Mouse (Mus musculus): ENCODE measurements around the gene Spink8. TPM values are rescaled to one million over a fixed set of nuclear protein-coding genes. Genes with fewer than 3 reads are reported as not detected.
A peak's percentile ranks its signal among the peaks of the same experiment; 100 is the strongest.
"Not testable (repeated sequence)": the region's sequence is repeated elsewhere in the genome, so short reads cannot be mapped to it uniquely, and the experiment has no call there.

The Spink8 gene
- total RNA-seq (2021), result 1 to 10 TPM in 1 of 2 experiments, not detected in 1; 2.1 TPM

DNA sequence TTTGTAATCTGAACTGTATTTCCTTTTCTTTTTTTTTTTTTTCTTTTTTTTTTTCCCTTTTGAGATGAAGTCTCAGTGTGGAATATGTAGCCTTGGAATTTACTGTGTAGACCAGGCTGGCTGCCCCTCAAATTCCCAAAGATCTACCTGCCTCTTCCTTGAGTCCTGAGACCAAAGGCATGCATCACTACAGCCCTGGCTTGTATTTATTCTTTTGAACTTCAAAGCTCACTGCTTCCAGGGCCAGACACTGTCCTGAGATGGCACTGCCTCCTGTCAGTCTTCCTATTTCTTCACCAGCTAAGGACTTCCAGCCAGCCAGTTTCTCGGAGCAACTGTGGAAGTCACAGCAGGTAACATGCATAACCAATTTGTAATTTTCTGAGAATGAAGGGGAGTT is at the start of gene Spink8:
TSS of gene Spink8 (plus strand) at position 301 of the 400 bp plus-strand sequence.
- DNase-seq (ENCODE audit: extremely low spot score in 1 of 2, low spot score in 2 of 2), result no peak
- intact Hi-C loops (cut with DNase I), result no loop called here

DNA sequence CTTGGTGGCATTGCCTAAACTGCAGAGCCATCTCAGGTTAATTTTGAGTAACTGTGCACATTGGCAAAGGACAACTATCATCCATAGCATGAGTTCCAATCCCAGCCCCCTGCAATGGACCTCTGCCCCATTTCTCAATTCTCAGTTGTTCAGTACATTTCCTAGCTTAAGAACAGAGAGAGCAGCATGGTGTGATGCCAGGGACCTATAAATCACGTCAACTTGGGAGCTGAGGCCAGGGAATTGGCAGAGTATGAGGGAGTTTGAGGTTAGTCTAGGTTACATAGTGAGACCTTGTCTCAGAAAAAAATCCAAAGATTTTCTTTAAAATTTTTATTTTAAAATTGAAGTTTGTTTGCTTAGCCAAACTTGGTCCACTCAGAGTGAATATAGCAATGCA is 45.2 kb upstream of the Spink8 start:
- intact Hi-C loops (cut with DNase I); DNase-seq (ENCODE audit: extremely low spot score in 1 of 2, low spot score in 2 of 2): not testable (repeated sequence)

DNA sequence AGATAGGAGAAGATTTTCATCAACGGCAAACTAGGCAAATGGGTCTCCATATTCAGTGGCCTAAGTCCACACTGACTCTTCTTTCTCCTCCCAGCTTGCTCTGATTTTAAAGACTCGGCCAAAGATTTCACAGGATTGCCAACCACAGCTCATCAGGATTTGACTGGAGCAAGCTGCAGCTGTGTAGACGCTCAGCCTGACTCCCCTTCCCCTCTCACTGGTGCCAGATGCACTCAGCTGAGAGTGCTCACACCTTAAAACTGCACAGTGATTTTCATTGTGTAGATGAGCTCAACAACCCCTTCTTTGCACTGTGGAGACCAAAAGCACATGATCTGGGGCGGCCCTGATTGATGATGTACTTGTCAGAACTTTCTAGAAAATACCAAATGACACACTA is 21.5 kb upstream of the Spink8 start, which contains the start of gene Fbxw27:
TSS of gene Fbxw27 (minus strand) at position 101 of the 400 bp plus-strand sequence.
- intact Hi-C loops (cut with DNase I); DNase-seq (ENCODE audit: extremely low spot score in 1 of 2, low spot score in 2 of 2): not testable (repeated sequence)

DNA sequence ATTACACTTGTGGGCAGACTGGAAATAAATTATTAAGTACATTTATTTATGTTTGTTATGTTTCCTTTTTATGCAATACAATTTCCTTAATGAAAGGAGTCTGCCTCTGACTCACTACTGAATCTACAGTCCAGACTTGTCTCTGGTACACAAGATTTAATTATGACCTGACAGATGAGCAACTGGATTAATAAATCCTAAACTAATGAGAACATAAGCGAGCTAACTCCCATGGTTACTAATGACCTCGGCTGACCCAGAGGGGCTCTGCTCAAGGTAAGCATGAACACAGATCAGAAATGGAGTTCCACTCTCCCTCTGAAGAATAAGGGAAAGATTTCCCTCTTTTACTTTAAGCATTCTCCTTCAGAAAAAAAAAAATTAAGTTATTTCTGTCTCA is 16.9 kb upstream of the Spink8 start:
- DNase-seq (ENCODE audit: extremely low spot score in 1 of 2, low spot score in 2 of 2), result no peak
- intact Hi-C loops (cut with DNase I), result no loop called here

DNA sequence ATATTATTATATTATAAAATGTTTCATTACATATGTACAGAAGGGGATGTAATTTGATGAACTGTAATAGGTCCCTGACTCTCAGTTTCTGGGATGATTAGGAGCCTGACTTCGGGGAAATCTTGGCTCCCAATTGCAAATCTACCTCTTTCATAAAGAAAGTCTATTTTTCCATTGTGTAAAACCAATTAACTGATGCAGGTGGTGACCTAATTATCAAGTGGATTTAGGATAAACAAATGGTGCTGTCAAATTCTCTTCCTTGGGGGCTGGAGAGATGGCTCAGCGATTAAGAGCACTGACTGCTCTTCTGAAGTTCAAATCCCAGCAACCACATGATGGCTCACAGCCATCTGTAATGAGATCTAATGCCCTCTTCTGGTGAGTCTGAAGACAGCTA is 16.3 kb upstream of the Spink8 start:
- DNase-seq (ENCODE audit: extremely low spot score in 1 of 2, low spot score in 2 of 2), result no peak

DNA sequence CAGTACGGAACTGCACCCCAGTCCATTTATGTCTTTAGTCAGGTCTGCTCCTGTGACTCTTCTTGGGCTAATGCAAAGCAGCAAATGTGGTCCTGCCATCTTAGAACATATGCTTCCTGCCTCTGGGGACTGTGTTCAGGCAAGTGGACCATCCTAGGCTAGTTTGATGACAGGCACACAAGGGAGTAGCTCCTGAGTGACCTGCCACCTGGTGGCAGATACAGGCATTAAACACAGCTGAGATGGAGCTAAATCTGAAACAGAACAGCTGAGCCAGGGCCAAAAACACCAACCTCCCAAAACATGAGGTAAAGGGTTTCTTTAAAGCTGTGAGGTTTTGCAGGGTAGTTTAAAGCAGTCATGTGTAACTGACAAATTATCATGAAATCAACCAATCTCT is 14.0 kb upstream of the Spink8 start:
- intact Hi-C loops (cut with DNase I), result no loop called here
- DNase-seq (ENCODE audit: extremely low spot score in 1 of 2, low spot score in 2 of 2), result peak in 1 of 2 experiments; percentile 30

More for the DNA sequence above, 16.3 kb upstream of the Spink8 start:
- intact Hi-C loops (cut with DNase I), result no loop called here

DNA sequence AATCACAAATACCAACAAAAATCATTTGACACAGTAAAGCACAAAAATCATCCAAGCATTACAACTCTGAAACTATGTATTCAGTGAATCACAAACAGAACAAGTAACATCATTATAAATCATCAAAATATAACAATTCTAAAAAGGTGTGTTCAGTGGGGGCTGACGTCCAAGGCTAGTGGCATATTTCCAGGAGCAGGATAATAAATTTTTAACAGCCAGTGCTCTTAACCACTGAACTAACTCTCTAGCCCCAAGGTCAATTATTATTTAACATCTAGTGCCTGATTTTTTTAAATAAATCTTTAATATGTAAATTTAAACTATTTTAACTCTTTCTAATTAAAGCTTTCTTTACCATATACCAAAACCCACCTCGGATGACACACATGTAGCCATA is 6.5 kb upstream of the Spink8 start:
- intact Hi-C loops (cut with DNase I); DNase-seq (ENCODE audit: extremely low spot score in 1 of 2, low spot score in 2 of 2): not testable (repeated sequence)

DNA sequence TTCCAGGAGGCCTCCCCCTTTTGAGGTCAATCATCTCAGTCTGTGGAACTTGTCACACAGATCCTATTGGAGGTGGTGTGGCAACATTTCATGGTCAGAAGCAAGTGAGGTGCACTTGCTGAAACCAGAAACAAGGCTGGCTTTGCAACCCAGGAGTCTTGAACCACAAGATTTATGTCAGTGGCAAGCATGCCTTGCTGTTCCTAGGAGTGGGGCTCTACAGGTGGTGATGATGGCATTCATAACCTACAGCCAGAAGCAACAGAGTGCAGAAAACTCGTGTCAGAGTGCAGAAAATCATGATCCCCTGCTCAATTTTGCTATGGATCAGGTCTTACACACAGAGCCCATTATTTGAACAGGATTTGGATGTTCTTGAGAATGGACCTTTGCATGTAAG is 5.8 kb upstream of the Spink8 start:
- DNase-seq (ENCODE audit: extremely low spot score in 1 of 2, low spot score in 2 of 2), result no peak
- intact Hi-C loops (cut with DNase I), result no loop called here

DNA sequence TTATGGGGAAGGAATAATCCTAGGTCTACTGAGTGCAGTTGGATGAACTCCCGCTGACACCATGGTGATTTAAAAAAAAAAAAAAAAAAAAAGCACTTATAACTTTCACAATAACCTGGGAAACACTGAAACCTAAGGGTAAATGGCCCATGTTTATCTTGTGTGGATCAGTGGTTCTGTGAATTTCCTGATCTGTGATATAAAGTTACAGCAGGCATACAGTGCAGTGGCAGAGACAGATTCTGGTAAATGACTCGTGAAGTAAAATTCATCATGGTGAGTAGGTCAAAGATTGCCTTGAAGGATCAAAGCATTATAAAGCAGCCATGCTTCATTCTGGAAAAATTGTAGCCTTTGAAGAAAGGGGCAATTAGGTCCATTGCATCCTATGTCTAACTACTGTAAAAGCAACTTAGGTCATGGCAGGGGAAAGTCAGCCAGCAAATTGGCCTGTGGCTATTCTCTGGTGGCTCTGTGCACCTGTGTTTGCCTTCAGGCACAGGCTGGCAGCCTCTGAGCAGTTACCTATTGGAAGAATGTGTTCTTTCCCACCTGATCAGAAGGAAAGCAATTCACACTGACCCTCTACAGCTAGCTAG is 5.3 kb upstream of the Spink8 start:
- intact Hi-C loops (cut with DNase I), result no loop called here
- no peak for DNase-seq (ENCODE audit: extremely low spot score in 1 of 2, low spot score in 2 of 2)

DNA sequence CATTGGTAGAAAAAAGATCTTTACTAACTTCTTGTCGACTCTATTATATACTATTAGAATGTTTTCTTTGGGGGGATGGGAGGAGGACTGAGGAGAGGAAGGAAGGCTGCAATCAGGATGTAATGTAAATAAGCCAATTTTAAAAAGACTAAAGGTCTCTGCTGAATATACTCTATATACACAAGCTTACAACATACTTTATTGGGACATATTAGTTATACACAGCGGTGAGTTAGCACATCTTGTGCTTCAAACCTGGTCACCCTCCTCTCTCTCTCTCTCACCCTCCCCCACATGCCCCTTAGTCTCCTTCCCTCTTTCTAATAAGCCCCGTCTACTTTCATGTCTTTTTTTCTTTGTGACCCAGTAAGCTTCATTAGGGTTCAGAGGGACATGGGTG is 4.2 kb upstream of the Spink8 start:
- intact Hi-C loops (cut with DNase I), result no loop called here
- DNase-seq (ENCODE audit: extremely low spot score in 1 of 2, low spot score in 2 of 2), result no peak

DNA sequence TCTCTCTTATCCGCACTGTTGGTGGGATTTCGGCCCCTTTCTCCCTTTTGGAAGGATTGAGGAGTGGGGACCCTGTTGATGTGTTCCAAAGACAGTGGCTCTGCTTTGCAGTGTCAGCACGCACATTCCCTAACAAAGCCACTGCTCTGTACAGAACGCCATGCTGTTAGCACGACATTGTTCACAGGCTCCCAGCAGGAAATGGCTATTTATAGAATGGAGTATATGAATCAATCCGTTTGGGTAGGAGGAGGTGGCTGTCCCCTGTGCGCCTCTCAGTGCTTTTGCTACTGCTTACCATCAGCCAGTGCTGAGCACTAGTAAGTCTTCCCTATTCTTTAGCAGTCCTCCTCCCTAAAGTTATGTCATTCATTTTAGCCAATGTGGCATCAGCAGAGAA is 1.3 kb downstream of the Spink8 start:
- no peak for DNase-seq (ENCODE audit: extremely low spot score in 1 of 2, low spot score in 2 of 2)
- intact Hi-C loops (cut with DNase I), result no loop called here

DNA sequence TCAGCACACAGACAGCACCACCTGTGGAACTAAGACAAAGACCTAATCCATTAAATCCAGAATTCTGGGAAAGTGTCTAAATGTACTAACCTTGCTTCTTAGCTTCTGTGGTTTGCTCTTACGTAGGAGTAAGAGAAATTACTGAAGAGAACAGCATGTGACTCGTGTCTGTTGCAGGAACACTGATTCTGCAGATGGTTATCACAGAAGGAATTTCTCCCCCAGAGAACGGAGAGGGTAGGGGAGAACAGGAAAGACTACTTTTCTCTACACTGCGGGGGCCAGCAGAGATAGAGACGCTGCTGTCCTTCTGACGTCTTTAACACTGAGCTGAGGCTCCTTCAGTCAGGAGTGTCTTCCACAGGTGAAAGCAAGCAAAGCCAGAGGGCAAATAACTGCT is 4.3 kb downstream of the Spink8 start:
- intact Hi-C loops (cut with DNase I), result no loop called here
- DNase-seq (ENCODE audit: extremely low spot score in 1 of 2, low spot score in 2 of 2), result no peak

DNA sequence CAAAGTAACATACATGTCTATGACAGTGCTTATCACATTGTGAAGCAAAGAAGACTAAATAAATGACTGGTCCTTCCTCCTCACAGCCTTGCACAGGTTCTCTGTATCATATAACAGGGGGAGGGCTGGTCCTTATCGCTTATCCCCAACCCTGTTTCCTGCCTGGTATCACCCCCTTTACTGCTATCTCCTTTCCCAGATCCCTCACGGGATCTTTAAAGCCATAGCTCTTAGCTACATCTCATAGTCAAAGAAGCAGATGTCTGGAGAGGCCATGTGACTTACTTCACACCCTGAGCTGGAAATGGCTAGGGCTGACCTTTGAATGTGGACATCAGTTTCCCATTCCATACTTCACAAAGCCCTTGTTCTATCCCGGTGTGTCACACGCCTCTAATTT is 13.7 kb downstream of the Spink8 start:
- no peak for DNase-seq (ENCODE audit: extremely low spot score in 1 of 2, low spot score in 2 of 2)
- intact Hi-C loops (cut with DNase I), result no loop called here

DNA sequence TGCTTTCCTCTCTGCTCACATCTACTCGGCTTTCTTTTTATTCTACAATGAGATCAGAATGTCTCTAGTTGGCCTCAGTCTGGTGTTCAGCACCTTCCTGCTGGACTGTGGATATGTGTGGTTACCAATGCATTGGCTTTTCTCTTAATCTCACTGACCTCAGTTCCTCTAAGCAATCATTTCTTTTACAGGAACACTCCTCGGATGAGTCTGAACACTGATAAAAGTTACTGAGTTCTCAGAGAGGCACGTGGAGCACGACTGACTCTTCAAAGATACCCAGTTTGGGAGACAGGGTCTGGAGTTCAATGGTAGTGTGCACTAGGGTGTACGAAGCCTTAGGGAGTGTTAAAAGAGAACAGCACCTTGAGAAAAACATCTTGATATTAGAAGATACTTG is 14.1 kb downstream of the Spink8 start:
- DNase-seq (ENCODE audit: extremely low spot score in 1 of 2, low spot score in 2 of 2), result no peak
- intact Hi-C loops (cut with DNase I), result no loop called here

DNA sequence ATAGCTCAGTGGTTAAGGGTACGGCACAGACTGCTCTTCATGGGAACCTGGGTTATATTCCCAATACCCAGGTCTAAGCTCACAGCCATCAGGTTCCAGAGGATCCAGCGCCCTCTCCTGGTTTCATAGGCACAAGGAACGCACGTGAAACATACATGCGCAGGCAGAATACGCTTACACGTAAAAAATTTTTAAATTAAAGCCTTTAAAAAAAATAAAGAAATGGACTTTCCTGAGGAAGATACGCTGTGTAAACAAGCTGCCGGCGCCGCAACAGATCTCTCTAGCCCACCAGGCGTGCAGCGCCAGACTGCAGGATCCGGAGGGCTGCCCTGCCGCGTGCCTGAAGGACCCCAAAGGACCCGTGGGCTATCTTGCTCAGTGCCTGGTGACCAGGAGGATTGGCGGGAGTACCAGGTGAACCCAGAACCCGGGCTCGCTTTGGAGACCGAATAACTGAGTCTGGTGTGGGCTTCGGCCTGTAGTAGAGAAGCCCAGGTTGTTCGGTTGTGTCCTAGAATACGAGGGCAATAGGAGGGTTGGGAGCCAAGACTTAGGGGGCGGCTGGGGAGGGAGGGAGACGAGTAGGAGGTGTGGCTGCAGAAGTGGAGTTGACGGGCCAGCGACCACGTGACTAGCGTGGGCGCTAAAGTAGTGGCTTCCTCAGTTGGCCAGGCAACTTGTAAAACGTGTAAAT is 20.5 kb downstream of the Spink8 start, which contains the start of gene Nme6:
TSS of gene Nme6 (plus strand) at position 359 of the 697 bp plus-strand sequence.
- intact Hi-C loops (cut with DNase I), result loop anchor here (10.0 kb wide), 1 partner anchor 738 kb away; the partner anchor contains the start of gene Plxnb1
- peak; percentile 72 to 89 for DNase-seq (ENCODE audit: extremely low spot score in 1 of 2, low spot score in 2 of 2)

DNA sequence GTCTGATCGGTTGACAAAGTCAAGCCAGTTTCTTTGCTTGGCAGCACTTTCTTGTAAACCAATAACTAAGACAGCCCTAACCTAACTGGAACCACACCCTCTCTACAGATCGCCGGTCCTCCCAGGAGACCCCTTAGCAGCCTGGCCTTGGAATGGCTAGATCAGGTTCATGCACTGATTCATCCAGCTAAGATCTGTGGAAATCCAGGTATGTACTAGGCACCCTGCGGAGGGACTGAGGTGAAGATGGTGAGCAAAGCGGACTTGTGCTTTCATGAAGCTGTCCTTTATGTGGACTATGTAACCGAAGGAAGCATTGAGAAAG is 21.0 kb downstream of the Spink8 start:
- DNase-seq (ENCODE audit: extremely low spot score in 1 of 2, low spot score in 2 of 2), result no peak
- intact Hi-C loops (cut with DNase I), result loop anchor here (10.0 kb wide), 1 partner anchor 738 kb away; the partner anchor contains the start of gene Plxnb1

DNA sequence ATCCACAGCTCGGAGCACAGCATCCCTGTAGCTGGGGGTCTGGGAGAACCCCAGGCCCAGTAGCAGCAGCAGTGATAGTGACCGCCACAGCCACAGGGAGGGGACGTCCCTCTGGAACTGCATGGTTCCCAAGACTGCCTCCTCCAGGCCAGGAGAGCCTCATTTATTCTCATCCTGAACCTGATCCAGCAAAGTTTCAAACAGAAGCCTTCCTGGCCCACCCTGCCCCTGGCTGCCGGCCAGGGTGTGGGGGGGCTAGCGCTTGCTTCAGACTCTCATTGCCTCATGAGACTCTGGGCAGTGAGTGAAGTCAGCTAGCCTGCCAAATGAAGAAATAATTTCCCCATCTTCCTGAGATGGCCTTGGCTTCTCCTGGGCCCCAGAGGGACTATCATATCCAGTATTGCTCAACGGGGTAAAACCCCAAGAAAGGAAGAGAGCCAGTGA is 37.3 kb downstream of the Spink8 start, which contains the start of gene Camp:
TSS of gene Camp (minus strand) at position 306 of the 447 bp plus-strand sequence.
- DNase-seq (ENCODE audit: extremely low spot score in 1 of 2, low spot score in 2 of 2), result peak in 1 of 2 experiments; percentile 30
- intact Hi-C loops (cut with DNase I), result no loop called here

DNA sequence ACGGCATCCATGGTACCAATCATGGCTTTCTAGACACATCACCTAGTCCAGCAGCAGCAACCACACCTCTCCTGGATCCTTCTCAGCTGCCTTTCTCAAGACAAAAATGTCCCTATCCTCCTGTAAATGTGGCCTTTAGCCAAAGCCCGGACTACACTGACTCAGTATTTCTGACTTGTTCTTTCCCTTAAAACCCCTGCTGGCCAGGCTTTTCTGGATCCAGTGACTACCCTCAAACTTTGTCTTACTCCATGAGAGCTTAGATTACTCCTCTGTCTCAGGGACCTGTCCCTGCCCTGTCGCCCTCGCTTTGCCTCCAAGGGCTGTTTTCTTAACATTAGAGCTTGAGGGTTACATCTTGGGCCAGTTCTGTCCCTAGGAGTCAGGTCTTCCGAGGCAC is 38.0 kb downstream of the Spink8 start:
- intact Hi-C loops (cut with DNase I), result no loop called here
- no peak for DNase-seq (ENCODE audit: extremely low spot score in 1 of 2, low spot score in 2 of 2)

DNA sequence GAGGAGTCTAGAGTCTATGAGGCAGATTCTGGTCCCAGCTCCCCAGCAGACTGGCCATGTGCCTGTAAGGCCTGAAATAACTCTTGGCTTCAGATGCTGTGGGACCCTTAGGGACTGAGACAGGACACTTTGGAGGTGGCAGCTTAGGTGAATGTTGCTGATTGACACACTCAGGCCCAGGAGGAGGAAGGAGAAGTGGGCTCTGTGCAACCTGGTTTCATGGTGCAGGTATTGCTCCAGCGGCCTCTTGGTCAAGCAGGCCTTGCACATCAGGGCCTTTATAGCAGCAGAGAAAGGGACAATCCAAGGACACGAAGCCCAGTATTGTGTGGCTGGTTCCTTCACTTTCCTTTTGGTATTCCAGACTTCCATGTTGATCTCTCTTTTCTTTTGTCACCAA is 42.3 kb downstream of the Spink8 start:
- DNase-seq (ENCODE audit: extremely low spot score in 1 of 2, low spot score in 2 of 2), result no peak
- intact Hi-C loops (cut with DNase I), result no loop called here

DNA sequence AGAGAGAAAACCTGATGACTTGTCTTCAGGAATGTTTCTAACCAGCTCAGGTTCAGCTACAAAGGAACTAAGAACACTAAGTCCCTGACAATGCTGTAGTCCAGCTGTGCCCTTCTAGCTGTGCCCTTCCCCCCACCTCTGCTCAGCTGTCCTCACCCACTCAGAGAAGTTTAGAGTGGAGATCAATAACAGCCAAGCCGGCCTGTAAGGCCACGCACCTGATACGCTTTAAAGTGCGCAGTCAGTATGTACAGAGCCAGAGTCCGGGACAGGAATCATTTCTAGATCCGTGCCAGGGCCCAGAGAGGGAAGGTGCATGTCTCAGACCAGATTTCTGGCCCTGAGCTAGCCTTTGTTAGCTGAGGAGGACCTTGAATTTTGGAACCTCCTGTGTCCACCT is 43.9 kb downstream of the Spink8 start:
- intact Hi-C loops (cut with DNase I), result no loop called here
- DNase-seq (ENCODE audit: extremely low spot score in 1 of 2, low spot score in 2 of 2), result no peak
